Mouse (Mus musculus) midbrain, embryonic 14.5 days (tissue): ENCODE measurements around the gene H2-Q6. TPM values are rescaled to one million over a fixed set of nuclear protein-coding genes. Genes with fewer than 3 reads are reported as not detected.
"Not testable (repeated sequence)": the region's sequence is repeated elsewhere in the genome, so short reads cannot be mapped to it uniquely, and the experiment has no call there.

Experiments used
- ATAC-seq: fragments of 200-750 bp; cut with Nextera tagmentation; 2 replicates; pipeline ENCODE4 v1.8.0; 2017; ENCODE audit warnings: moderate number of reproducible peaks, moderate library complexity; ENCODE audit not compliant: low FRiP score, low TSS enrichment
- DNase-seq: peaks from one replicate; pipeline ENCODE4 v3.0.0-alpha.2; 2015
- H3K27ac ChIP-seq: fragments of 300-500 bp; sonication (generic); replicated peaks from 2 replicates; pipeline ENCODE4 v1.5.1; 2014; ENCODE audit warnings: mild to moderate bottlenecking, low read depth, low read length, moderate library complexity
- H3K27me3 ChIP-seq: fragments of 300-500 bp; sonication (generic); 2 replicates; pipeline ENCODE4 v1.6.1; 2014; ENCODE audit warnings: low read length, control low read depth, mixed read lengths; ENCODE audit not compliant: control insufficient read depth, insufficient read depth
- H3K36me3 ChIP-seq: fragments of 300-500 bp; sonication (generic); 2 replicates; pipeline ENCODE4 v1.6.1; 2014; ENCODE audit warnings: low read length, control low read depth; ENCODE audit not compliant: control insufficient read depth, insufficient read depth
- H3K4me1 ChIP-seq: fragments of 300-500 bp; sonication (generic); 2 replicates; pipeline ENCODE4 v1.6.1; 2014; ENCODE audit warnings: mild to moderate bottlenecking, antibody characterized with exemption, low read length, control low read depth; ENCODE audit not compliant: control insufficient read depth, insufficient read depth
- H3K4me2 ChIP-seq: fragments of 300-500 bp; sonication (generic); 2 replicates; pipeline ENCODE4 v1.6.1; 2014; ENCODE audit warnings: mild to moderate bottlenecking, low read length, moderate library complexity
- H3K4me3 ChIP-seq: fragments of 300-500 bp; sonication (generic); replicated peaks from 2 replicates; pipeline ENCODE4 v1.5.1; 2014; ENCODE audit warnings: low read depth, low read length
- H3K9ac ChIP-seq: fragments of 300-500 bp; sonication (generic); replicated peaks from 2 replicates; pipeline ENCODE4 v1.6.1; 2014; ENCODE audit warnings: mild to moderate bottlenecking, low read length, moderate library complexity
- H3K9me3 ChIP-seq: fragments of 300-500 bp; sonication (generic); 2 replicates; pipeline ENCODE4 v1.6.1; 2016; ENCODE audit warnings: low read length, control low read depth, mixed read lengths; ENCODE audit not compliant: control insufficient read depth
- WGBS: fragments of 180-500 bp; shearing (Covaris S2); extraction: QIAGEN DNeasy Blood & Tissue Kit; methylation state at CpG from one replicate; pipeline ENCODE4 v1.1.7; 2014; 5-methylcytosine and 5-hydroxymethylcytosine counted together
- polyA plus RNA-seq: library from polyadenylated mRNA; unstranded; fragments of >200 nt; fragmentation: Nextera tagmentation; extraction: Ambion mirVana; gene quantifications from 2 replicates; pipeline ENCODE4 v1.2.1, GENCODE M21; 2014

Gene H2-Q6
- polyA plus RNA-seq, 1 experiment from 2014 or later, result 0.63 TPM

- peak overlapping the region; percentile 58 for H3K4me2 ChIP-seq
- not testable (repeated sequence) for H3K9ac ChIP-seq, H3K27me3 ChIP-seq, H3K27ac ChIP-seq, H3K9me3 ChIP-seq, H3K36me3 ChIP-seq, H3K4me1 ChIP-seq
- WGBS, result 13% methylated on average over 27 of the region's 28 CpGs
- peak; percentile 28 for DNase-seq
- peak; percentile 29; the same call in 1 of the 2 replicates for ATAC-seq
- peak overlapping the region; percentile 33; the same call in 1 of the 2 replicates for H3K4me3 ChIP-seq
Observed at GRCm38 (mm10) chr17:35425474-35425873, 824 bp downstream of the H2-Q6 start.

- not testable (repeated sequence) for H3K9ac ChIP-seq, H3K27ac ChIP-seq, ATAC-seq, H3K4me1 ChIP-seq, H3K9me3 ChIP-seq, H3K27me3 ChIP-seq, DNase-seq, H3K36me3 ChIP-seq, H3K4me3 ChIP-seq, H3K4me2 ChIP-seq
- WGBS, result 91% methylated on average over 6 of the region's 6 CpGs
Observed at GRCm38 (mm10) chr17:35428883-35429282, 4.2 kb downstream of the H2-Q6 start.

- not testable (repeated sequence) for H3K9me3 ChIP-seq, H3K4me3 ChIP-seq, H3K4me1 ChIP-seq, DNase-seq, H3K27me3 ChIP-seq, H3K4me2 ChIP-seq, ATAC-seq, H3K27ac ChIP-seq, H3K36me3 ChIP-seq, H3K9ac ChIP-seq
- 79% methylated on average over 6 of the region's 6 CpGs for WGBS
Observed at GRCm38 (mm10) chr17:35430671-35431070, 6.0 kb downstream of the H2-Q6 start.

- not testable (repeated sequence) for H3K27ac ChIP-seq, H3K4me3 ChIP-seq, H3K4me2 ChIP-seq, H3K36me3 ChIP-seq, H3K27me3 ChIP-seq, H3K9ac ChIP-seq, ATAC-seq, DNase-seq, H3K9me3 ChIP-seq, H3K4me1 ChIP-seq
- WGBS, result 88% methylated on average over 2 of the region's 3 CpGs
Observed at GRCm38 (mm10) chr17:35432167-35432566, 7.5 kb downstream of the H2-Q6 start.

GRCm38 (mm10) chr17:35434836-35435235, 10.2 kb downstream of the H2-Q6 start:
- ATAC-seq, H3K27ac ChIP-seq, H3K4me3 ChIP-seq, H3K27me3 ChIP-seq, H3K4me2 ChIP-seq, H3K9ac ChIP-seq, H3K36me3 ChIP-seq, H3K4me1 ChIP-seq, H3K9me3 ChIP-seq: not testable (repeated sequence)
- peak; percentile 64 for DNase-seq
- 7% methylated on average over 8 of the region's 8 CpGs for WGBS

GRCm38 (mm10) chr17:35435577-35435976, 10.9 kb downstream of the H2-Q6 start:
- DNase-seq, H3K4me2 ChIP-seq, H3K4me1 ChIP-seq, H3K9me3 ChIP-seq, H3K36me3 ChIP-seq, H3K9ac ChIP-seq, H3K4me3 ChIP-seq, ATAC-seq, H3K27ac ChIP-seq, H3K27me3 ChIP-seq: not testable (repeated sequence)
- WGBS, result 76% methylated on average over 3 of the region's 3 CpGs

- not testable (repeated sequence) for H3K4me2 ChIP-seq, H3K9me3 ChIP-seq, DNase-seq, H3K36me3 ChIP-seq, H3K27me3 ChIP-seq, H3K9ac ChIP-seq, H3K4me1 ChIP-seq, H3K4me3 ChIP-seq, H3K27ac ChIP-seq, ATAC-seq
- WGBS, result 81% methylated on average over 1 of the region's 1 CpGs
Observed at GRCm38 (mm10) chr17:35437386-35437936, 12.8 kb downstream of the H2-Q6 start.

- not testable (repeated sequence) for DNase-seq, H3K9ac ChIP-seq, H3K9me3 ChIP-seq, H3K36me3 ChIP-seq, H3K4me3 ChIP-seq, H3K4me2 ChIP-seq, H3K27ac ChIP-seq, ATAC-seq, H3K27me3 ChIP-seq, H3K4me1 ChIP-seq
- WGBS, result 90% methylated on average over 1 of the region's 3 CpGs
Observed at GRCm38 (mm10) chr17:35438395-35438794, 13.7 kb downstream of the H2-Q6 start.

- peak within 1 kb of the TSS; percentile 70 for H3K4me2 ChIP-seq
- not testable (repeated sequence) for H3K27me3 ChIP-seq, H3K36me3 ChIP-seq, H3K9me3 ChIP-seq, H3K4me1 ChIP-seq, H3K27ac ChIP-seq
- ATAC-seq, result peak; percentile 86
- peak; percentile 87 for DNase-seq
- peak within 1 kb of the TSS; percentile 41; the same call in 1 of the 2 replicates for H3K9ac ChIP-seq
- WGBS, result 3% methylated on average over 18 of the region's 18 CpGs
- H3K4me3 ChIP-seq, result peak within 1 kb of the TSS; percentile 42
Observed at GRCm38 (mm10) chr17:35438885-35439284, 14.2 kb downstream of the H2-Q6 start, which contains the start of gene H2-Q7. TSS of gene H2-Q7 (plus strand) at chr17:35439155.
